Mouse (Mus musculus): ENCODE data around the gene Gm6583.

The Gm6583 gene

GRCm38 (mm10) chr5:112355910-112356309 lies at the start of gene Gm6583:
Gene Gm6583, minus strand, starts transcription at chr5:112356033.
- DNase-seq (ENCODE audit: low read depth in 1 of 2, low spot score in 2 of 2): no peak

- no peak for DNase-seq (ENCODE audit: low read depth in 1 of 2, low spot score in 2 of 2)
These were observed 46.6 kb upstream of the Gm6583 start for GRCm38 (mm10) chr5:112402437-112402836.

- DNase-seq (ENCODE audit: low read depth in 1 of 2, low spot score in 2 of 2): no peak
These were observed 43.5 kb upstream of the Gm6583 start for GRCm38 (mm10) chr5:112399284-112399683.

- no peak for DNase-seq (ENCODE audit: low read depth in 1 of 2, low spot score in 2 of 2)
These were observed 40.2 kb upstream of the Gm6583 start for GRCm38 (mm10) chr5:112396066-112396465.

GRCm38 (mm10) chr5:112394779-112395443 lies 39.1 kb upstream of the Gm6583 start, which contains the start of gene Asphd2:
Gene Asphd2, minus strand, starts transcription at chr5:112394866.
- no peak for DNase-seq (ENCODE audit: low read depth in 1 of 2, low spot score in 2 of 2)

- DNase-seq (ENCODE audit: low read depth in 1 of 2, low spot score in 2 of 2): no peak
These were observed 38.6 kb upstream of the Gm6583 start for GRCm38 (mm10) chr5:112394415-112394763.

GRCm38 (mm10) chr5:112393741-112394414 lies 38.0 kb upstream of the Gm6583 start:
- no peak for DNase-seq (ENCODE audit: low read depth in 1 of 2, low spot score in 2 of 2)

GRCm38 (mm10) chr5:112391676-112392323 lies 36.0 kb upstream of the Gm6583 start:
- DNase-seq (ENCODE audit: low read depth in 1 of 2, low spot score in 2 of 2): no peak

- no peak for DNase-seq (ENCODE audit: low read depth in 1 of 2, low spot score in 2 of 2)
These were observed 35.2 kb upstream of the Gm6583 start for GRCm38 (mm10) chr5:112391002-112391401.

GRCm38 (mm10) chr5:112389352-112389751 lies 33.5 kb upstream of the Gm6583 start:
- DNase-seq (ENCODE audit: low read depth in 1 of 2, low spot score in 2 of 2): no peak

- DNase-seq (ENCODE audit: low read depth in 1 of 2, low spot score in 2 of 2): no peak
These were observed 30.1 kb upstream of the Gm6583 start for GRCm38 (mm10) chr5:112385973-112386372.

GRCm38 (mm10) chr5:112384805-112385472 lies 29.1 kb upstream of the Gm6583 start:
- DNase-seq (ENCODE audit: low read depth in 1 of 2, low spot score in 2 of 2): no peak

- DNase-seq (ENCODE audit: low read depth in 1 of 2, low spot score in 2 of 2): no peak
These were observed 27.0 kb upstream of the Gm6583 start for GRCm38 (mm10) chr5:112382641-112383330.

GRCm38 (mm10) chr5:112382042-112382441 lies 26.2 kb upstream of the Gm6583 start:
- DNase-seq (ENCODE audit: low read depth in 1 of 2, low spot score in 2 of 2): no peak

GRCm38 (mm10) chr5:112381154-112381553 lies 25.3 kb upstream of the Gm6583 start:
- DNase-seq (ENCODE audit: low read depth in 1 of 2, low spot score in 2 of 2): no peak

- DNase-seq (ENCODE audit: low read depth in 1 of 2, low spot score in 2 of 2): no peak
These were observed 22.9 kb upstream of the Gm6583 start for GRCm38 (mm10) chr5:112378716-112379115.

GRCm38 (mm10) chr5:112377380-112377779 lies 21.5 kb upstream of the Gm6583 start:
- no peak for DNase-seq (ENCODE audit: low read depth in 1 of 2, low spot score in 2 of 2)

GRCm38 (mm10) chr5:112376111-112376510 lies 20.3 kb upstream of the Gm6583 start:
- no peak for DNase-seq (ENCODE audit: low read depth in 1 of 2, low spot score in 2 of 2)

GRCm38 (mm10) chr5:112371933-112372332 lies 16.1 kb upstream of the Gm6583 start:
- DNase-seq (ENCODE audit: low read depth in 1 of 2, low spot score in 2 of 2): no peak

GRCm38 (mm10) chr5:112370236-112370813 lies 14.5 kb upstream of the Gm6583 start:
- no peak for DNase-seq (ENCODE audit: low read depth in 1 of 2, low spot score in 2 of 2)

- DNase-seq (ENCODE audit: low read depth in 1 of 2, low spot score in 2 of 2): no peak
These were observed 13.5 kb upstream of the Gm6583 start for GRCm38 (mm10) chr5:112369326-112369725.

Measured in monocyte, adult 2 months (primary cell).